Mouse (Mus musculus): ENCODE measurements around the gene Ccdc15.

The Ccdc15 gene

GRCm38 (mm10) chr9:37347988-37348642 is at the start of gene Ccdc15:
TSS of gene Ccdc15 (minus strand) at chr9:37348432.
- DNase-seq (ENCODE audit: extremely low read depth, low read depth): peak; percentile 89

- DNase-seq (ENCODE audit: extremely low read depth, low read depth): no peak
Measured at GRCm38 (mm10) chr9:37393482-37394131, 45.4 kb upstream of the Ccdc15 start.

GRCm38 (mm10) chr9:37392071-37392470 is 43.8 kb upstream of the Ccdc15 start:
- no peak for DNase-seq (ENCODE audit: extremely low read depth, low read depth)

GRCm38 (mm10) chr9:37390891-37391290 is 42.7 kb upstream of the Ccdc15 start:
- DNase-seq (ENCODE audit: extremely low read depth, low read depth): no peak

GRCm38 (mm10) chr9:37384284-37385182 is 36.3 kb upstream of the Ccdc15 start:
- DNase-seq (ENCODE audit: extremely low read depth, low read depth): no peak

- DNase-seq (ENCODE audit: extremely low read depth, low read depth): no peak
Measured at GRCm38 (mm10) chr9:37383161-37383560, 34.9 kb upstream of the Ccdc15 start.

- DNase-seq (ENCODE audit: extremely low read depth, low read depth): no peak
Measured at GRCm38 (mm10) chr9:37375718-37376117, 27.5 kb upstream of the Ccdc15 start.

- no peak for DNase-seq (ENCODE audit: extremely low read depth, low read depth)
Measured at GRCm38 (mm10) chr9:37371232-37371801, 23.1 kb upstream of the Ccdc15 start.

GRCm38 (mm10) chr9:37368860-37369259 is 20.6 kb upstream of the Ccdc15 start:
- DNase-seq (ENCODE audit: extremely low read depth, low read depth): no peak

- DNase-seq (ENCODE audit: extremely low read depth, low read depth): no peak
Measured at GRCm38 (mm10) chr9:37368081-37368830, 20.0 kb upstream of the Ccdc15 start.

- DNase-seq (ENCODE audit: extremely low read depth, low read depth): no peak
Measured at GRCm38 (mm10) chr9:37367301-37368080, 19.3 kb upstream of the Ccdc15 start, which contains the start of gene Hepacam. TSS of gene Hepacam (plus strand) at chr9:37367351.

GRCm38 (mm10) chr9:37365706-37366105 is 17.5 kb upstream of the Ccdc15 start:
- DNase-seq (ENCODE audit: extremely low read depth, low read depth): no peak

- no peak for DNase-seq (ENCODE audit: extremely low read depth, low read depth)
Measured at GRCm38 (mm10) chr9:37364392-37364791, 16.2 kb upstream of the Ccdc15 start.

GRCm38 (mm10) chr9:37363551-37363950 is 15.3 kb upstream of the Ccdc15 start:
- no peak for DNase-seq (ENCODE audit: extremely low read depth, low read depth)

- DNase-seq (ENCODE audit: extremely low read depth, low read depth): no peak
Measured at GRCm38 (mm10) chr9:37362881-37363280, 14.6 kb upstream of the Ccdc15 start.

GRCm38 (mm10) chr9:37362084-37362483 is 13.9 kb upstream of the Ccdc15 start:
- DNase-seq (ENCODE audit: extremely low read depth, low read depth): no peak

- DNase-seq (ENCODE audit: extremely low read depth, low read depth): no peak
Measured at GRCm38 (mm10) chr9:37359331-37360220, 11.3 kb upstream of the Ccdc15 start.

GRCm38 (mm10) chr9:37358713-37359330 is 10.6 kb upstream of the Ccdc15 start:
- DNase-seq (ENCODE audit: extremely low read depth, low read depth): no peak

- DNase-seq (ENCODE audit: extremely low read depth, low read depth): no peak
Measured at GRCm38 (mm10) chr9:37354485-37354884, 6.3 kb upstream of the Ccdc15 start.

Data from MEL-GATA-1-ER (cell line).